Mouse (Mus musculus) megakaryocyte, embryonic 14.5 days (primary cell): ENCODE measurements around the gene Garem2.

Source experiments
- FLI1 ChIP-seq: IDR thresholded peaks from 2 replicates; pipeline ENCODE4 v1.6.1; 2012; ENCODE audit warnings: low read length, inconsistent platforms, mixed read lengths
- GATA1 ChIP-seq: IDR thresholded peaks from 3 replicates; pipeline ENCODE4 v1.6.1; 2012; ENCODE audit warnings: mixed read lengths, low read length, inconsistent platforms, borderline replicate concordance

DNA sequence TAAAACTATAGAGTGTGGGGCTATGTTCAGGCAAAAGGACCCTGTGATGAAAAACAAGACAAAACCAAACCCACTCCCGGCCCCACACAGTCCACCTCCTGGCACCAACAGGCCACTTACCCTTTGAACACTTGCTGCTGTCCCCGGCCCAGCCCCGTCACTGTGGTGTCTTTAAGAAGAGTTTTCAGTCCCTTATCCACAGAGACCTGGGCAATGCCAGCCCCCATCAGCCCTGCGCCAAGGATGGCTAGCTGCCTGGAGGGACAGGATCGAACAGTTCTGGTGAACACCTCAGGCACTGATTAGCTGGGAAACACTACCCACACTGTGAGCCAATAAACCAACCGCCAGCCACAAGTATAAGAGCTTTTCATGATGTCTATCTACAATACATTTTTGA lies 23.7 kb downstream of the Garem2 start:
- TF ChIP-seq FLI1 (no peak), GATA1 (no peak)
